Mouse (Mus musculus) gastrocnemius, adult 18-20 months (tissue): Measurements from ENCODE around the gene Rps27l. TPM values are rescaled to one million over a fixed set of nuclear protein-coding genes. Genes with fewer than 3 reads are reported as not detected.
"Not testable (repeated sequence)": the region's sequence is repeated elsewhere in the genome, so short reads cannot be mapped to it uniquely, and the experiment has no call there.

Experiments
- DNase-seq: peaks from one replicate; pipeline ENCODE4 v3.0.0; 2021; ENCODE audit warnings: low spot score
- long read RNA-seq, 2 experiments: library from polyadenylated mRNA; stranded (forward); transcript quantifications; one replicate each; pipeline ENCODE4 v2.0.0; 2021
- total RNA-seq, 2 experiments: library from RNA; stranded (reverse); gene quantifications; 2 replicates each; pipeline ENCODE4 v1.2.3; 2021

Gene Rps27l
- total RNA-seq: 100 to 1,000 TPM; 218 to 220 TPM
- long read RNA-seq, experiment 1, transcript Rps27l-201 (4 exons, 499 nt): major isoform, 120 of 128 reads
- long read RNA-seq, experiment 1, partial matches to known transcripts: 5 of 128 reads
- long read RNA-seq, experiment 1, other reads (novel, unspliced or antisense): 2 of 128 reads
- long read RNA-seq, experiment 2, transcript Rps27l-201 (4 exons, 499 nt): major isoform, 121 of 127 reads
- long read RNA-seq, experiment 2, partial matches to known transcripts: 2 of 127 reads
- long read RNA-seq, experiment 2, other reads (novel, unspliced or antisense): 3 of 127 reads

GRCm38 (mm10) chr9:66945647-66946641, at the start of gene Rps27l:
Gene Rps27l (plus strand): TSS chr9:66946086.
- DNase-seq: peak; percentile 94

GRCm38 (mm10) chr9:66896951-66897350, 48.9 kb upstream of the Rps27l start:
- DNase-seq: no peak

- DNase-seq: no peak
These were observed 48.0 kb upstream of the Rps27l start for GRCm38 (mm10) chr9:66897851-66898250.

- DNase-seq: no peak
These were observed 46.8 kb upstream of the Rps27l start for GRCm38 (mm10) chr9:66899072-66899471.

GRCm38 (mm10) chr9:66899526-66899925, 46.4 kb upstream of the Rps27l start:
- DNase-seq: no peak

GRCm38 (mm10) chr9:66905990-66906389, 39.9 kb upstream of the Rps27l start:
- no peak for DNase-seq

- no peak for DNase-seq
These were observed 38.8 kb upstream of the Rps27l start for GRCm38 (mm10) chr9:66907126-66907525.

- DNase-seq: no peak
These were observed 38.0 kb upstream of the Rps27l start for GRCm38 (mm10) chr9:66907746-66908397.

- DNase-seq: no peak
These were observed 36.0 kb upstream of the Rps27l start for GRCm38 (mm10) chr9:66909922-66910321.

- DNase-seq: no peak
These were observed 35.2 kb upstream of the Rps27l start for GRCm38 (mm10) chr9:66910677-66911076.

- no peak for DNase-seq
These were observed 33.6 kb upstream of the Rps27l start for GRCm38 (mm10) chr9:66912304-66912703.

- not testable (repeated sequence) for DNase-seq
These were observed 32.5 kb upstream of the Rps27l start for GRCm38 (mm10) chr9:66913254-66913934.

GRCm38 (mm10) chr9:66914540-66914939, 31.3 kb upstream of the Rps27l start:
- DNase-seq: no peak

- DNase-seq: no peak
These were observed 30.5 kb upstream of the Rps27l start for GRCm38 (mm10) chr9:66915401-66915800.

GRCm38 (mm10) chr9:66915869-66916785, 29.8 kb upstream of the Rps27l start:
- no peak for DNase-seq

GRCm38 (mm10) chr9:66917216-66917891, 28.5 kb upstream of the Rps27l start:
- DNase-seq: no peak

GRCm38 (mm10) chr9:66917892-66918255, 28.0 kb upstream of the Rps27l start:
- no peak for DNase-seq

- DNase-seq: no peak
These were observed 27.1 kb upstream of the Rps27l start for GRCm38 (mm10) chr9:66918672-66919330.

- DNase-seq: peak; percentile 97
These were observed 26.4 kb upstream of the Rps27l start, which contains the start of gene Rab8b for GRCm38 (mm10) chr9:66919382-66919971. Gene Rab8b (minus strand): TSS chr9:66919687.
